Mouse (Mus musculus) ES-Bruce4 (cell line): Measurements from ENCODE around the gene Spata17.

Source experiments
- CTCF ChIP-seq: IDR thresholded peaks from one replicate; pipeline ENCODE4 v1.8.1; 2011; ENCODE audit warnings: low read depth, low read length
- POLR2A ChIP-seq: IDR thresholded peaks from one replicate; pipeline ENCODE4 v1.8.1; 2011; ENCODE audit warnings: low read length; ENCODE audit not compliant: insufficient read depth

- no peak for TF ChIP-seq CTCF
- TF ChIP-seq POLR2A: no peak
Measured at GRCm38 (mm10) chr1:187226328-187227025, 11.2 kb upstream of the Spata17 start.
